Mouse (Mus musculus): ENCODE results near the gene Bcl2a1b.
"Not testable (repeated sequence)": the region's sequence is repeated elsewhere in the genome, so short reads cannot be mapped to it uniquely, and the experiment has no call there.

GRCm38 (mm10) chr9:89237131-89237530, 38.1 kb downstream of the Bcl2a1b start:
- TF ChIP-seq CTCF (IDR thresholded peaks at IDR 0.05; ENCODE audit: borderline replicate concordance, extremely low read depth, insufficient read depth, insufficient read length); POLR2A (IDR thresholded peaks at IDR 0.05; ENCODE audit: borderline replicate concordance, extremely low read depth, insufficient read depth, insufficient read length, poor library complexity, severe bottlenecking): not testable (repeated sequence)

Data from brain, embryonic 14.5 days (tissue).